Mouse (Mus musculus) T-cell, adult 2 months (primary cell): ENCODE data around the gene Ccdc22.

Experiments
- DNase-seq: peaks from one replicate; pipeline ENCODE4 v3.0.0; 2022; ENCODE audit warnings: low spot score

Ccdc22 gene

DNA sequence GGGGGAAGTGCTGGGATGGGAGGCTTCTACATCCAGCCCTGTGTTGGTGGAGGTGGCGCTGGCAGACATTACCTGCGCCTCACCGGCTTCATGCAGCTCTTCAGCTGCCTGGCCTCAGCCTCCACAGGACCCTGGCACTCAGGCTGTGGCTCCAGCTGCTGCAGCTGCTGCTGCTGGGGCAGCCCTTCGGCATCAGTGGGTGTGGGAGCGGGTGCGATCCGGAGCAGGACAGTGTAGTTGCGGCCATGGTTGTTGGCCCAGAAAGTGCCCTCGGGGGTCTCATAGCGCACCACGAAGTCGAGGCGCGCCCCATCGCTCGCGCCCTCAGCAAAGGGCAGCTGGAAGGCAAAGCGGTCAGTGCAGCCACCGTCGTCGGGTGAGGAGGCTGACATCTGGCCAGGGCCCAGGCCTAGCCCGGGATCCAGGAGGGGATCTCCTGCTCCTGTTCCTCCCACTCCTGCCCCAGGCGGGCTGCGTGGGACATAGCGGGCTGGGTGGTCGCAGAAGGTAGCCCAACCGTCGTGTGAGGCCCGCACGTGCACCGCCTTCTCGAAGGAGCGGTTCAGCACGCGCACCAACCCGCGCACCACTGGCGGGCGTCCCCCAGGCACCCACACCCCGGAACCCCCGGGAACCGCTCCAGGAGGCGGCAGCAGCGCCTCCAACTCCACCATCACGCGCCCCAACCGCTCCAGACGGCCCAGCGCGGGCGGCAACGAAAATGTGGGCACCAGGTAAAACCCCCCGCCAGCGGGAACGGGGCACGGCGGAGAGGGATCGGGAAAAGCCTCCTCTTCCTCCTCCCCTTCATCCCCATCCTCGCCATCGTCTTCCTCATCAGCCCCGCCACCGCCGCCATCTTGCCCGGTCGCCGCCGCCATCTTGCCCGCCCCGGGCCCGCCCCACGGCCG, 31.9 kb downstream of the Ccdc22 start, which contains the start of gene Foxp3:
Gene Foxp3 (plus strand): TSS at position 469 of the 911 bp plus-strand sequence.
- DNase-seq = no peak

GRCm38 (mm10) chrX:7572466-7572865, 32.9 kb downstream of the Ccdc22 start:
- DNase-seq = peak; percentile 72

DNA sequence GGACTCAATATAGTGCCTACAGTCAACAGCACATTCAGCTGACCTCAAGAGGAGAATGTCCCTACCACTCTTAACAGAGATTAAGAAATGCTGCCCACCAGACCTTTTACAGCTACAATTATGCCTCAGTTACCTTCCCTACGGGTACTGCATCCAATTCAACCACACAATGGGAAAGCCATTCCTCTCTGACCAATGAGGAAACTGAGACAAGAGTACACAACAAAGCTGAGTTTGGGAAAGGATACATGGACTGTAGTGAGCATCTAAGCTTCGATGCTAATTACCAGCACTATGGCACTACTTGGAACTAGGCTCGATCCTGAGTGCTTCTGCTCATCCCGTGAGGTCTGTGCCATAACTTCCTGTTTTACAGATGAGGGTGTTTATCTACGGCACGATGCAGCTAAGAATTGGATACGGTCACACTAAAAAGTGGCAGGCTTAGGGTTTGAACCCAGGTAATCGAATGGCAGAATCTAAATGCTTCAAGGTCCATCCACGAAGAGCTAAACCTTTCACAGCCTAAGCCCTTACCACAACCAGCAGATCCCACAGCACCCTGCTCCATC, 33.7 kb downstream of the Ccdc22 start:
- DNase-seq = peak; percentile 6

DNA sequence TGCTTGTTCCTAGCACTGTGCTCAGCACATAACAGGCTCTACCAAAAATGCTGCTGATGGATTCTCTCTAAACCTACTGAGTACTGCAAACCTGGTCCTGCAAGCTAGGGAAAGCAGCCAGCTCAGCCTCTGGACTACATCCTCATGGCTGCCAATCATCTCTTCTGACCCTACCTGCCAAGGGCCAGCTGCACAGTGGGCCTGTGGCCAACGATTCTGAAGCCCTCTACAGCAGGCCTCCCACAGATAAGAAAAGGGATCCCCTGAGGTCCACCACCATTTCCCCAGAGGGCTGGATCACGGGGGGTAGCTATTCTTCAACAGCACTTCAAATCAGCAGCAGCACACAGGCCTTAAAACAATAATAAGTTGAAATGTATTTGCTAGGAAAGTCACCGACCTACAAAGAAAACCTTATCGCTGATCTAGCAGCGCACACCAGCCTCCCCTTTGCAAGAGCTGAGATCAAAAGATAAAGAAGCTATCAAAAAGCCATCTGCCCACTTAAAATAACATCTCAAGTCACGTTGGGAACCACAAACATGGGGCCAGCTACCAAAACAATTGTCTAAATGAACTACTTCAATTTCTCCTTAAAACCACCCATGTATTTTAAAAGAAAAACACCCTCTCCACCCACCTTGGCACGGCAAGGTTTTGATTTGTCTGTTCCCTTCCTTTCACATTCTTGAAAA, 34.7 kb downstream of the Ccdc22 start:
- DNase-seq = peak; percentile 75

DNA sequence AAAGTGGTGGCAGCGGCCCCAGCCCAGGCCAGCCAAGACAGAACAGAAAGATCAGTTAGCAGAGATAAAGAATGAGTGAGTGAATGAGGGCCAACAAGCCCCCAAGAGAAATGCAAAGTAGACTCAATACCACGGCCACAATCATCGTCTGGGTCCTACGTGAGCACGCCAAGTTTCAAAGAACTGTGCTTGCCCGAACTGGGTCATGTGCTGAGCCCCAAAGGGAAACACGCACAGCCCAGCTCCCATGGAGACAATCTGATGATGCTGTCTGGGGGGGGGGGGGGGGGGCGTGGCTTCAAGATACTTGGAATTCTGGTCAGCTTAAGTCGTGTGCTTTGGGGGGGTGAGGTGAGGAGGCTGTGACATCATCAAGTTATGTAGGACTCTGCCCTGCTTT, 37.8 kb downstream of the Ccdc22 start:
- DNase-seq = peak; percentile 72

GRCm38 (mm10) chrX:7566352-7566751, 39.0 kb downstream of the Ccdc22 start:
- peak; percentile 72 for DNase-seq

DNA sequence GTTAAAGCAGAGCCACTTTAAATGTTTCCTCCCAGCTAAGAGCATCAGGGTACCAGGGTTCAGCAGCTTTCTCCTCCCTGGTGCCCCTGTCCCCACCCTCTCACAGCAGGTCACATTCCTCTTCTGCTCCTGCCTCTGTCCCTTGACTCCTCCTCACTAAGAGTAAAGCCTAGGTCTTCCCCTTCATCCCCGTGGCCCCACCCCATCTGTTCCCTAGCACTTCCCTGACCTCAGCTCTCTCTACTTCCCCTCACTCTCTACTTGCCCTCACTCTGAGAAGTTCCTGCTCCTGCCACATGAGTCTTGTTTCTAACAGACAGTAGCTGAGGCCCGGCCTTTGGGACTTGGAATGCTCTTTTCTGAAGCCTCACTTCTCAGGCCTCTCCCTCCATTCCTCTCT, 42.2 kb downstream of the Ccdc22 start:
- DNase-seq = no peak

GRCm38 (mm10) chrX:7553474-7553873, 51.8 kb downstream of the Ccdc22 start:
- DNase-seq = no peak
